Mouse (Mus musculus): ENCODE data around the gene Xaf1. TPM values are rescaled to one million over a fixed set of nuclear protein-coding genes. Genes with fewer than 3 reads are reported as not detected.

Gene Xaf1
- polyA plus RNA-seq, 1 experiment from 2014 or later = 1.2 TPM

- WGBS = 80% methylated on average over 5 of the region's 5 CpGs
- no peak overlapping the region for H3K27ac ChIP-seq (replicated peaks; ENCODE audit: low read depth, low read length)
Observed at GRCm38 (mm10) chr11:72281143-72281851, 20.1 kb upstream of the Xaf1 start.

GRCm38 (mm10) chr11:72281852-72282400, 19.5 kb upstream of the Xaf1 start:
- H3K27ac ChIP-seq (replicated peaks; ENCODE audit: low read depth, low read length) = no peak overlapping the region
- H3K27me3 ChIP-seq (ENCODE audit: control insufficient read depth, insufficient read depth, low read length) = no peaks in the 10 kb centered on the region
- no peaks in the 10 kb centered on the region for H3K36me3 ChIP-seq (replicated peaks; ENCODE audit: control insufficient read depth, insufficient read depth, low read depth, low read length)
- 67% methylated on average over 5 of the region's 5 CpGs for WGBS
- no peak for DNase-seq (ENCODE audit: low spot score)
- no peaks in the 10 kb centered on the region for H3K9me3 ChIP-seq (replicated peaks; ENCODE audit: control insufficient read depth, low read length)
- no peaks in the 10 kb centered on the region for H3K4me1 ChIP-seq (ENCODE audit: control insufficient read depth, insufficient read depth, low read length)
- no peak overlapping the region for H3K9ac ChIP-seq (replicated peaks; ENCODE audit: low read length)
- ATAC-seq (replicated peaks; ENCODE audit: insufficient number of reproducible peaks, low FRiP score, low TSS enrichment, low read depth) = no peak
- no peak overlapping the region for H3K4me2 ChIP-seq (ENCODE audit: low read depth, low read length)
- no peak overlapping the region for H3K4me3 ChIP-seq (ENCODE audit: low read depth, low read length)

More at GRCm38 (mm10) chr11:72281143-72281851, 20.1 kb upstream of the Xaf1 start:
- Histone ChIP-seq H3K36me3 (replicated peaks; ENCODE audit: control insufficient read depth, insufficient read depth, low read depth, low read length) (no peaks in the 10 kb centered on the region), H3K4me2 (ENCODE audit: low read depth, low read length) (no peak overlapping the region), H3K9ac (replicated peaks; ENCODE audit: low read length) (no peak overlapping the region), H3K9me3 (replicated peaks; ENCODE audit: control insufficient read depth, low read length) (no peaks in the 10 kb centered on the region), H3K4me3 (ENCODE audit: low read depth, low read length) (no peak overlapping the region), H3K4me1 (ENCODE audit: control insufficient read depth, insufficient read depth, low read length) (no peaks in the 10 kb centered on the region), H3K27me3 (ENCODE audit: control insufficient read depth, insufficient read depth, low read length) (no peaks in the 10 kb centered on the region)
- DNase-seq (ENCODE audit: low spot score) (no peak), ATAC-seq (replicated peaks; ENCODE audit: insufficient number of reproducible peaks, low FRiP score, low TSS enrichment, low read depth) (no peak)

GRCm38 (mm10) chr11:72283486-72284224, 17.8 kb upstream of the Xaf1 start:
- no peaks in the 10 kb centered on the region for H3K4me1 ChIP-seq (ENCODE audit: control insufficient read depth, insufficient read depth, low read length)
- no peak overlapping the region for H3K9ac ChIP-seq (replicated peaks; ENCODE audit: low read length)
- 89% methylated on average over 16 of the region's 16 CpGs for WGBS
- no peak overlapping the region for H3K4me2 ChIP-seq (ENCODE audit: low read depth, low read length)
- no peaks in the 10 kb centered on the region for H3K36me3 ChIP-seq (replicated peaks; ENCODE audit: control insufficient read depth, insufficient read depth, low read depth, low read length)
- H3K4me3 ChIP-seq (ENCODE audit: low read depth, low read length) = no peak overlapping the region
- no peaks in the 10 kb centered on the region for H3K27me3 ChIP-seq (ENCODE audit: control insufficient read depth, insufficient read depth, low read length)
- ATAC-seq (replicated peaks; ENCODE audit: insufficient number of reproducible peaks, low FRiP score, low TSS enrichment, low read depth) (no peak), DNase-seq (ENCODE audit: low spot score) (no peak)
- H3K27ac ChIP-seq (replicated peaks; ENCODE audit: low read depth, low read length) = no peak overlapping the region
- no peaks in the 10 kb centered on the region for H3K9me3 ChIP-seq (replicated peaks; ENCODE audit: control insufficient read depth, low read length)

GRCm38 (mm10) chr11:72284532-72285182, 16.8 kb upstream of the Xaf1 start:
- no peaks in the 10 kb centered on the region for H3K36me3 ChIP-seq (replicated peaks; ENCODE audit: control insufficient read depth, insufficient read depth, low read depth, low read length)
- H3K27ac ChIP-seq (replicated peaks; ENCODE audit: low read depth, low read length) = no peak overlapping the region
- 85% methylated on average over 14 of the region's 14 CpGs for WGBS
- no peaks in the 10 kb centered on the region for H3K27me3 ChIP-seq (ENCODE audit: control insufficient read depth, insufficient read depth, low read length)
- no peaks in the 10 kb centered on the region for H3K9me3 ChIP-seq (replicated peaks; ENCODE audit: control insufficient read depth, low read length)
- H3K4me3 ChIP-seq (ENCODE audit: low read depth, low read length) = no peak overlapping the region
- ATAC-seq (replicated peaks; ENCODE audit: insufficient number of reproducible peaks, low FRiP score, low TSS enrichment, low read depth) (no peak), DNase-seq (ENCODE audit: low spot score) (no peak)
- no peak overlapping the region for H3K9ac ChIP-seq (replicated peaks; ENCODE audit: low read length)
- H3K4me2 ChIP-seq (ENCODE audit: low read depth, low read length) = no peak overlapping the region
- no peaks in the 10 kb centered on the region for H3K4me1 ChIP-seq (ENCODE audit: control insufficient read depth, insufficient read depth, low read length)

- no peaks in the 10 kb centered on the region for H3K27me3 ChIP-seq (ENCODE audit: control insufficient read depth, insufficient read depth, low read length)
- H3K36me3 ChIP-seq (replicated peaks; ENCODE audit: control insufficient read depth, insufficient read depth, low read depth, low read length) = no peaks in the 10 kb centered on the region
- ATAC-seq (replicated peaks; ENCODE audit: insufficient number of reproducible peaks, low FRiP score, low TSS enrichment, low read depth) (no peak), DNase-seq (ENCODE audit: low spot score) (no peak)
- H3K4me2 ChIP-seq (ENCODE audit: low read depth, low read length) = no peak overlapping the region
- no peaks in the 10 kb centered on the region for H3K4me1 ChIP-seq (ENCODE audit: control insufficient read depth, insufficient read depth, low read length)
- WGBS = 78% methylated on average over 6 of the region's 6 CpGs
- no peaks in the 10 kb centered on the region for H3K9me3 ChIP-seq (replicated peaks; ENCODE audit: control insufficient read depth, low read length)
- H3K4me3 ChIP-seq (ENCODE audit: low read depth, low read length) = no peak overlapping the region
- H3K9ac ChIP-seq (replicated peaks; ENCODE audit: low read length) = no peak overlapping the region
- H3K27ac ChIP-seq (replicated peaks; ENCODE audit: low read depth, low read length) = no peak overlapping the region
Observed at GRCm38 (mm10) chr11:72285971-72286480, 15.4 kb upstream of the Xaf1 start.

GRCm38 (mm10) chr11:72286651-72287050, 14.8 kb upstream of the Xaf1 start:
- no peak overlapping the region for H3K4me2 ChIP-seq (ENCODE audit: low read depth, low read length)
- WGBS = 80% methylated on average over 3 of the region's 3 CpGs
- H3K27ac ChIP-seq (replicated peaks; ENCODE audit: low read depth, low read length) = no peak overlapping the region
- no peaks in the 10 kb centered on the region for H3K4me1 ChIP-seq (ENCODE audit: control insufficient read depth, insufficient read depth, low read length)
- no peak overlapping the region for H3K4me3 ChIP-seq (ENCODE audit: low read depth, low read length)
- no peak overlapping the region for H3K9ac ChIP-seq (replicated peaks; ENCODE audit: low read length)
- no peaks in the 10 kb centered on the region for H3K36me3 ChIP-seq (replicated peaks; ENCODE audit: control insufficient read depth, insufficient read depth, low read depth, low read length)
- H3K27me3 ChIP-seq (ENCODE audit: control insufficient read depth, insufficient read depth, low read length) = no peaks in the 10 kb centered on the region
- DNase-seq (ENCODE audit: low spot score) (no peak), ATAC-seq (replicated peaks; ENCODE audit: insufficient number of reproducible peaks, low FRiP score, low TSS enrichment, low read depth) (no peak)
- H3K9me3 ChIP-seq (replicated peaks; ENCODE audit: control insufficient read depth, low read length) = no peaks in the 10 kb centered on the region

GRCm38 (mm10) chr11:72287126-72287525, 14.3 kb upstream of the Xaf1 start:
- Histone ChIP-seq H3K36me3 (replicated peaks; ENCODE audit: control insufficient read depth, insufficient read depth, low read depth, low read length) (no peaks in the 10 kb centered on the region), H3K4me1 (ENCODE audit: control insufficient read depth, insufficient read depth, low read length) (no peaks in the 10 kb centered on the region), H3K27me3 (ENCODE audit: control insufficient read depth, insufficient read depth, low read length) (no peaks in the 10 kb centered on the region), H3K9me3 (replicated peaks; ENCODE audit: control insufficient read depth, low read length) (no peaks in the 10 kb centered on the region), H3K4me3 (ENCODE audit: low read depth, low read length) (no peak overlapping the region), H3K27ac (replicated peaks; ENCODE audit: low read depth, low read length) (no peak overlapping the region), H3K9ac (replicated peaks; ENCODE audit: low read length) (no peak overlapping the region), H3K4me2 (ENCODE audit: low read depth, low read length) (no peak overlapping the region)
- ATAC-seq (replicated peaks; ENCODE audit: insufficient number of reproducible peaks, low FRiP score, low TSS enrichment, low read depth) (no peak), DNase-seq (ENCODE audit: low spot score) (no peak)
- 93% methylated on average over 2 of the region's 2 CpGs for WGBS

Data from embryonic facial prominence, embryonic 11.5 days (tissue).